Mouse (Mus musculus) kidney, embryonic 16.5 days (tissue): Measurements from ENCODE around the gene Spsb4. TPM values are rescaled to one million over a fixed set of nuclear protein-coding genes. Genes with fewer than 3 reads are reported as not detected.

Source experiments
- ATAC-seq: fragments of 200-750 bp; cut with Nextera tagmentation; 2 replicates; pipeline ENCODE4 v1.8.0; 2017; ENCODE audit warnings: moderate TSS enrichment; ENCODE audit not compliant: low FRiP score, low TSS enrichment
- H3K27ac ChIP-seq: fragments of 300-500 bp; sonication (generic); 2 replicates; pipeline ENCODE4 v1.5.1; 2014; ENCODE audit warnings: low read length
- H3K27me3 ChIP-seq: fragments of 300-500 bp; sonication (generic); 2 replicates; pipeline ENCODE4 v1.6.1; 2014; ENCODE audit warnings: low read length, control low read depth, mixed read lengths; ENCODE audit not compliant: insufficient read depth
- H3K36me3 ChIP-seq: fragments of 300-500 bp; sonication (generic); 2 replicates; pipeline ENCODE4 v1.6.1; 2014; ENCODE audit warnings: low read length, control low read depth, mixed read lengths; ENCODE audit not compliant: insufficient read depth
- H3K4me1 ChIP-seq: fragments of 300-500 bp; sonication (generic); 2 replicates; pipeline ENCODE4 v1.6.1; 2014; ENCODE audit warnings: low read length, control low read depth, mixed read lengths; ENCODE audit not compliant: insufficient read depth
- H3K4me2 ChIP-seq: fragments of 300-500 bp; sonication (generic); replicated peaks from 2 replicates; pipeline ENCODE4 v1.6.1; 2014; ENCODE audit warnings: low read depth, low read length
- H3K4me3 ChIP-seq: fragments of 300-500 bp; sonication (generic); 2 replicates; pipeline ENCODE4 v1.5.1; 2014; ENCODE audit warnings: mild to moderate bottlenecking, low read length
- H3K9ac ChIP-seq: fragments of 300-500 bp; sonication (generic); replicated peaks from 2 replicates; pipeline ENCODE4 v1.6.1; 2014; ENCODE audit warnings: low read length
- H3K9me3 ChIP-seq: fragments of 300-500 bp; sonication (generic); 2 replicates; pipeline ENCODE4 v1.6.1; 2016; ENCODE audit warnings: low read length, control low read depth
- WGBS: fragments of 180-500 bp; shearing (Covaris S2); extraction: QIAGEN DNeasy Blood & Tissue Kit; methylation state at CpG from one replicate; pipeline ENCODE4 v1.1.7; 2014; 5-methylcytosine and 5-hydroxymethylcytosine counted together
- polyA plus RNA-seq: library from polyadenylated mRNA; unstranded; fragments of >200 nt; fragmentation: Nextera tagmentation; extraction: Ambion mirVana; gene quantifications from 2 replicates; pipeline ENCODE4 v1.2.1, GENCODE M21; 2015

The Spsb4 gene
- polyA plus RNA-seq, 1 experiment from 2014 or later, result 66.6 TPM

DNA sequence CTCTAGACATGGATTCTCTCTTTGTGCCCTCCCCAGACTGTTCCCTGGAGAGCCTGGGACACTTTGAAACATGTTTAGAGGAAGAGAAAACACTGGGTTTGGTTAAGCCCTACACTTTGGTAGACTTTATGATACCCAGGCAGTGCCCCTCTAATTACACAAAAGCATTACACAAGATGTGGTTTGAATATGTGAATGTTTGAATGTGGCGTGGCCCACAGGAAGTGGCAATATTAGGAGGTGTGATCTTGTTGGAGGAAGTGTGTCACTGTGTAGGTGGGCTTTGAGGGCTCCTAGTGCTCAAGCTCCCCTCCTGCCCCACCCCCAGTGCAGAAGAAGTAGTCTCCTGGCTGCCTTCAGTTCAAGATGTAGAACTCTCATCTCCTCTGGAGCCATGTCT, 122.0 kb downstream of the Spsb4 start:
- Histone ChIP-seq H3K36me3 (no peaks in the 10 kb centered on the region), H3K4me1 (peaks cover 12% of the 10 kb centered on the region), H3K4me2 (no peak overlapping the region), H3K9me3 (no peaks in the 10 kb centered on the region), H3K27me3 (no peaks in the 10 kb centered on the region), H3K9ac (no peak overlapping the region), H3K27ac (no peak overlapping the region), H3K4me3 (no peak overlapping the region)
- ATAC-seq, result no peak
- WGBS, result 97% methylated on average over 1 of the region's 1 CpGs

DNA sequence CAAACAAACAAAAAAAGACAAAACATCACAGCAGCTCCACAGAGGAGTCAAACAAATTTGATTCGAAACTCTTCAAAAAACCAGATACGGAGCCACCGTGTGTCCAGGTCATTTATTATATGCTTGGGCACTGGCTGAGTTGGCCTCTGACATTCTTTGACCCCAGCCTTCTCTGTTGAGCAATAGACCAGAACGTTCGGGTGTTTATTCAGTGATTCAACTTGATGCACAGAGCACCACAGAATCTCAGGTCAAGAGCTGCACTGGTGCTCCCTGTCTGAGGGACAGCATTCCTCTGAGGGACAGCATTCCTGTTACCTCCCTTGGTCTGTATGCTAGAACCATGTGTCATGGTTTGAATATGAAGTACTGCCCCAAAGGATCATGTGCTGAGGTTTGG, 125.1 kb downstream of the Spsb4 start:
- Histone ChIP-seq H3K9me3 (no peaks in the 10 kb centered on the region), H3K27me3 (peaks cover 3% of the 10 kb centered on the region; the same call in 1 of the 2 replicates), H3K4me1 (peaks cover 18% of the 10 kb centered on the region), H3K4me3 (no peak overlapping the region), H3K9ac (no peak overlapping the region), H3K4me2 (no peak overlapping the region), H3K36me3 (no peaks in the 10 kb centered on the region), H3K27ac (peak overlapping the region; percentile 15; the same call in 1 of the 2 replicates)
- no peak for ATAC-seq
- 28% methylated on average over 5 of the region's 5 CpGs for WGBS

Other genes starting within 250 kb of the Spsb4 start
- gene Pxylp1, start 126.2 kb downstream of the Spsb4 start, polyA plus RNA-seq, result 22.2 and 24.4 TPM in 2 replicates
- gene Slc25a36, start 92.3 kb upstream of the Spsb4 start, polyA plus RNA-seq, result 64.4 and 76.5 TPM in 2 replicates